Mouse (Mus musculus): ENCODE results near the gene Ppp1r3c.

Gene Ppp1r3c

DNA sequence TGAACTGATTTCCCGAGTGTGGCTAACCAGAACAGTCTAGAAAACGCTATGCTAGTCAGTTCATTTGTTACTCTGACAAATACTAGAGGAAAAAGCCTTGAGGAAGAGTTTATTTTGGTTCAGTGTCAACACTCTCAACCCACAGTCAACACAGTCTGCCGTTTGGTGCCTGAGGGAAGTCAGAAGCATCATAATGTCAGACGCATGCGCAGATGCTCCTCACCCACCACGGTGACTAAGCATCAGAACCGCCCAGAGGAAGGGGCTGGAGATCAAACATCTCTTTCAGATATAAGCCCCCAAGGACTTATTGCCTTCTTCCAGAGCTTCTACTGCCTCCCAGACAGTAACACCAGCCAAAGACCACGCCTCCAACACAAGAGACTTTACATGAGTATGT, 15.3 kb downstream of the Ppp1r3c start:
- in situ Hi-C loops (cut with MboI, MseI): no loop called here

DNA sequence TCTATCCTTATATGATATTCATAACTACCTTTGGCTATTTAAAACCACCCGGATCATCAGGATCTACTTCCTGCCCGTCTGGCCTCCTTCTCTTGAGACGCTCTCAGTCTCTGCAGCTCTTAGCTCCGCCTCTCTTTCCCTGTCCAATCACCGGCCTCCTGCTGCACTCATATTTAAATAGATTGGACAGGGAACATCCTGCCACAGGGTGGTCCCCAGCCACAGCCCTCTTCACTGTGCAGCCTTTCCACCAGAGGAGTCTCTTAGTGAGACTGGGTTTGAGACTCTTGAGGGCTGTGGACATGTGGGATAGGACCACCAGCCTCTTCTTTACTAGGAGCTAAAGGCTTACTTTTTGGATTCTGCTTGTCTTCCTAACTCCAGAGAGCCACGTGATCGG, 20.2 kb downstream of the Ppp1r3c start:
- in situ Hi-C loops (cut with MboI, MseI): no loop called here

DNA sequence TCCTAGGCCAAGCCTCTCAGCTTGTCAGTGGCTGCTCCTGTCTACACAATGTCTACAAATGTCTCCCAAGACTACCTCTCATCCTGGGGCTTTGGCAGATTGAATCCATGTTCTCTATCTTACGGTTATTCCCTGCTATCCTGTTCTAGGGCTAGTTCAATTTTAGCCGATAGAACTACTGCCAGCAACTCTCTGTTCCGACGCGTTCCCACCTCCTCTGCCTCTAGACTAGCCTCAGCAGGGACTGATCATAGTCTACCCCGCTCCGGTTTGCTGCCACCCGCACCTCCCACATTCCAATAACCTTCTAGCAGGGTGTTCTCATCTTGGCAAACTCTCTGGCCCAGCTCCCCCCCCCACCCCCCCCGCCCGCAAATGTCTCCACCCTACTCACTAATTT, 20.9 kb downstream of the Ppp1r3c start:
- in situ Hi-C loops (cut with MboI, MseI): no loop called here

DNA sequence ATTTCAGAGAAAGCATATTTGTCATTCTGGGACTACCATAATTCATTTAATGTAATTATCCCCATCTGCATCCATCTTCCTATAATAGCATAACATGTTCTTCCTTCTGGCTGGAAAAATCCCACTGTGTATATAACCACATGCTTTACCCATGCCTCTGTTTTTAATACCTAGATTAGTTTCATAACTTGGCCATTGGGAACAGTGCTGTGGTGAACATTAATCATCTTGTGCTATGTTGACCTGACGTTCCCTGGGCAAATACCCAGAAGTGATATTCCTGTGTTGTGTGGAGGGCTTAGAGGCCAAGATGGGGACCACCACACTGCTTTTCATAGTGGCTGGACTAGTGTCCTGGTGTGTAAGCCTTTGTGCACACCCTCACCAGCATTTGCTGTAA, 22.0 kb downstream of the Ppp1r3c start:
- in situ Hi-C loops (cut with MboI, MseI): no loop called here

DNA sequence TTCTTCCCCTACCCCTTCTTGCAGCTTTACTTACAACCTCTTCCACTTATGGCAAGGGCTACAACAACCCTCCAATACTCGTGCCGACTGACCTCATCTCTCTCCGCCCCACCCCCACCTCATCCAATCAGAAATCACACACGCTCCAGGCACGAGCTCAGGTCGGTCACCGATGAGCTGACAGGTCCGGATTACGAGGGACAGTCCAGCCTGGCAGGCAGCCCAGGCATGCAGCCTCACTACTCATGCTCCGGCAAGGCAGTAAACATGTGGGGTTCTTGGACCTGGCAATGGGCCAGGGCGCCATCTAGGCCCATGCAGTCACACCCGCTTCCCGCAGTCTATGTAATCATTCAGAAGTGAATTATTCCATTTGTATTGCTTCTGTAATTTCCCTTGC, 23.4 kb downstream of the Ppp1r3c start:
- in situ Hi-C loops (cut with MboI, MseI): no loop called here

DNA sequence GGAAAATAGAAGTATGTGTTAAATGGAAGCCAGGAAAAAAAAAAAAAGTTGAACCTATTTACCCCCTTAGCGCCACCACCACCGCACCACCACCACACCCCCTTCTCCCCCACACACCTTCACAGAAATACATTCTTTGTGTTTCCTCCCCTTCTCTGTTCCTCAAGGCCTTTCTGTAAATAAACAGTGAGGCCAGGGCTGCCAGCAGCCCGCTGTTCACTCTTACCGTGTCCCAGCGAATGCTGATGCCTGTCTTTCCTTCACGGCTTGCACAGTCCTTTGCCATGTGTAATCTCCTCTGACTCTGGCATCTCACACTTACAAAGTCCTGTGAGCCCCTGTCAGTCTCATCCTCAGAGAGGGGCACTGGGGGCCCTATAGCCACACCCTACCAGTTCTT, 30.3 kb downstream of the Ppp1r3c start:
- in situ Hi-C loops (cut with MboI, MseI): no loop called here

DNA sequence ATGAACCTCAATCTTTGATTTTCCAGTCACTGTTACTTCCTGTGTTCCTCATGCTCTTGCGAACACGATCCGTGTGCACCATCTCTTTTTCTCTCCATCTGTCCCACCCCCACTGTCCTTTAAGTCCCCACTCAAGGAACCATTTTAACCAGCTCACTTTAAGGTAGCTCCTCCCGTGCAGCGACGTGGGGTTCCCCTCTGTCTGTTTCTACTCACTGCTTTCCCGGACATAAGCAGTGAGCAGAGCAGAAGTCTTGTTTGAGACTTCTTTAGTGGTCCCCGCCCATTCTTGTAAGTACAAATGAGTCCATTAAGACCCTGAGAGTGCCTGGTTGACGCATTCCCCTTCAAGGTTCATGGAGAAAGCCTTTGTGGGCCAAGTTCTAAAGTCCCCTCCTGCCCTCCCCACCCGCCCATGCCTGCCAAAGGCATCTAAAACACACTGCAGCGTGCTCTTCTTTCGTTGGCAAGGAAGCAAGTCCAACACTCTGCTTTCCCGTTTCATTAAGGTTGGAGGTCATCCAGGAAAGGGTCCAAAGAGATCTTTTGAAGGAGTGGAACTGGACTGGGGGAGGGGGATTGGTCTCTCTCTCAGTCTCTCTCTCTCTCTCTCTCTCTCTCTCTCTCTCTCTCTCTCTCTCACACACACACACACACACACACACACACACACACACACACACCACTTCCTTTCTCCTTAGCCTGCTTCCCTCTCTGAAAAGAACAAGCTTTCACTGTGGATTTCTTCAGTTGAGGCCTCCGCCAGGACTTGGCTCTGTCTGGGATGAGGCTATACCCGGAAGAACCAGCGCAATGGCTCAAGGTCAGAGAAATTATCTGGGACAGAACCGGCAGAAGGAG, 30.9 kb downstream of the Ppp1r3c start:
- in situ Hi-C loops (cut with MboI, MseI): no loop called here

DNA sequence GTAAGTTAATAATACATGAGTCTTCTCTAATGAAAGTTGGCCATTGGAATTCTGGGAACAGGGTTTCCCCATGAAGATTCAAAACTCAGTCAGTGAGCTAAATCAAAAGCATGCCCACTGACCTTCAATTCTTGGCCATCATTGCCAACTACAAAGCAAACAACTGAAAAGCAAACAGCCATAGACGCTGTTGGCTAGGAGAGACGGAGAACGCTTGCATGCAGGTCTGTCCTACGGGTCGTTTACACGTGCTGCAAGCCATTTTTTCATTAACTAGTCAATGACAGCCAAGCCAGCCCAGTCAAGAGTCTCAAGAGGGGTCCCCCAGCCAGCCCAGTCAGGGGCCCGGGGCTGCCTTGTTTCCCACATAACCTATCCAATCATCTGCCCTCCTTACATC, 31.7 kb downstream of the Ppp1r3c start:
- in situ Hi-C loops (cut with MboI, MseI): no loop called here

DNA sequence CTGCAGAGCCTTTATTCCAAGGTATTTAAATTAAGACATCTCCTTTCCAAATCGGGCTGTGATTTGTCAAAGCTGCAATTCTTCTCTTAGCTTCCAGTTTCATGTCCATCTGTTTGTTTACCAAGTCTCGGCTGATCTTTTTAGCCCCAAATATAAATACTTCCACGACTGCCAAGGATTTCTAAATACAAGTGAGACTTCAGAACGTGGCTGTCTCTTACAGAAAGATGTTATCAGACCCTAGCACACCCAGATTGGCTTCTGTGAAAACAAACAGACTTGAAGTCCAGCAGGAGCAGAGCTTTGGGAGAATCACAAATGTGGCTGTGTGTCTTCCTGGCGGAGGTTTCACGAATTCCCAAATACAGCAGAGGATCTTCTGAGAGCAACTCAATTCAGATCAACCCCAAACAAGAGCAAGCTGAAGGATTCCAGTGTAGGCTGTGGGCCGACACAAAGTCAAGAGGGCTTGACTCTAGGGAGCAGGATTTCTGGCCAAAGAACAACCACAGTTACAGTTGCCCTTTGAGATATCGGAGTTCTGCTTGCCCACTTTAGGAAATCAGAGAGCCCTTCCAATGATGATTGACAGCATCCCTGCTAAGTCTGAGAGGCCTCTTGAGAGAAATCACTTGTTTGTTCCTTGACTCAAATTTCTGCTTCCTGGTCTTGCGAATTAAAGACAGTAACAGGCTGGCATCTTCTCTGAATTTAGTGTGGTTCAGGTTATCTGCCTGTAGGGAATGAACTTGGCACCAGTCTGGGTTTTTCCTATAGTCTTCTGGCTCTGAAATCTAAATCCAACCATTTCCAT, 34.4 kb downstream of the Ppp1r3c start:
- in situ Hi-C loops (cut with MboI, MseI): no loop called here

DNA sequence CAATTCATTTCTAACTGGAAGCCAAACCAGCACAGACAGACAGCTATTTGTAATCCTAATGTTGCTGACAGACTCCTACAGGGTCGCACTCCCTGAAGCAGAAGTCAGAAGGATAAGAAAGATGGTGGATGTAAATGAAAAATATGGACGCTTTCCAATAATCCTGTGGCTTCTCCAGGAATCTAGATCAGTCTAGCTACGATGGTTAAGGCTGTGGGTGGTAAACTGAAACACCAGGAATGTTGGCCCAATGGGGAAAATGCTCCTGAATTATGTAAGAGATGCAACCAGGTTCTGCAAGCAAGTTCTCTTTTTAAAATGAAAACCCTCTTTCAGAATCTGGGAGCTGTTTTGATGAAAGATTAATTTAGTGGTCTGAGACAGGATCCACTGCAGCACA, 35.1 kb downstream of the Ppp1r3c start:
- in situ Hi-C loops (cut with MboI, MseI): no loop called here

DNA sequence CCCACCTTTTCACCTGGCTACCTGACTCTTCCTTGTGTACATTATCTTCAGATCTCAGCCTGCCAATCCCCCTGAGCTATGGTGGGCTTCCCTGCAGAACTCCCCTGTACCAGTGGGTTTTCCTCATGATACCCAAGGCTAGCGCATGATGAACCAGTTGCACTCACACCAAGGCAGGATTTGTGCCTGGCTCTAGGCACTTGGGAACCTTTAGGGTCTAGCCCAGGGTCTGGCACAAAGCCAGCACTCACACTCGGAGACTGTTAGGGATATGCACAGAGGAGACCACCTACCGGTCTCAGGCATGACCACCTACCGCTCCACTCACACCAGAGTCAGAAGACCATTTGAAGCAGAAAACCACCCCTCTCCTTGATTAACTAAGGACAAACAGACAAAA, 35.5 kb downstream of the Ppp1r3c start:
- in situ Hi-C loops (cut with MboI, MseI): no loop called here

DNA sequence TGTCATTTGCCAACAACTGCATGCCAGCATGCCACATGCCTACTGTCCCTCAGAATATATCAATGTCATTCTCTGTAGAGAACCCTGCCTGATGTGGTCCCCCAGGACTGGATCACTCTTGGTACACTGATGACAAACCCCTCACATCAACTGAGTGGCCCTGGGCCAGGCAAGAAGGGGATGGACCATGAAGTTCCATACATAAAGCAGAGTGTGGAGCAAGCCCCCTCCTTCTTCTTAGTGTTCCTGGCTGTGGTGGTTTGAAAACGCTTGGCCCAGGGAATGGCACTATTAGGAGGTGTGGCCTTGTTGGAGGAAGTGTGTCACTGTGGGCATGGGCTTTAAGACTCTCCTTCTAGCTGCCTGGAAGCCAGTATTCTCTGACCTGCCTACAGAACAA, 37.3 kb downstream of the Ppp1r3c start:
- in situ Hi-C loops (cut with MboI, MseI): no loop called here

DNA sequence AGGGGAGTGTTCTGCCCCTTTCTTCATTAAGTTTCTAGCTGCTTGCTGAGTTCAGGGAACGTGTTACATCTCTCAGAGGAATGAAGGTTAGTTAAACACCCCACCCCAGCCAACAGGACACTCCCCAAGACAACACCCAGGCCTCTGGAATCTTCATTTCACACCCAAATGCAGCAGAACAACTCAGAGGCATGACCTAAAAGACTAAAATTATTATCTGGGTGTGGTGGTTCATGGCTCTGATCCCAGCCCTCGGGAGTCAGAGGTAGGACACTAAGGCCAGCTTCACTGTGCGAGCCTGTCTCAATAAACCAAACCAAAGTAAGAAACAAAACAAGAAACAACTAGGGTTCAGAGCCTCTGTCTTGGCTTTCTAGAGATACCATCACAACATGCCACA, 38.3 kb downstream of the Ppp1r3c start:
- in situ Hi-C loops (cut with MboI, MseI): no loop called here

DNA sequence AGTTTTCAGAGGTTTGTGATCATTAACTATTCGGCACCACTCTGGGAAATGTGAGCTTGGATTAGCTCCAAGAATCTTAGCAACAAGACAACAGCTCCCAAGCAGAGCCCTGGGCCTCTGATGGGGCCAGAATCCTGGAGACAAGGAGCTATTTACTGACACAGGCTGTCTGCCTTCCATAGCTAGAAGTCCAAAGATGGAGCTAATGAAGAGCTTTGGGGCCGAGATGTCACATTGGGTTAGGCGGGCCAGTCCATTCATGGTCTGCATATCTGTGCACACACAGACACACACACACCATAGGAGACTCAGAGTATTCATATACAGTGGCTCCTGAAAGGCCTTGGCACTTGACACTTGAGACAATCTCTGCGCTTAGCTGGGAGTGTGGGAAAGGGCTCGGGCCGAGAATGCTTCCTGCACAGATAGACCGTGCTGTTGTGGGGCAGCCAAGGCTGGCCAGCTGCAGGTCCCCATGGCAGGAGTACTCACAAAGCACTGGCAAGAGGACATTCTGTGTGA, 39.8 kb downstream of the Ppp1r3c start:
- in situ Hi-C loops (cut with MboI, MseI): no loop called here

DNA sequence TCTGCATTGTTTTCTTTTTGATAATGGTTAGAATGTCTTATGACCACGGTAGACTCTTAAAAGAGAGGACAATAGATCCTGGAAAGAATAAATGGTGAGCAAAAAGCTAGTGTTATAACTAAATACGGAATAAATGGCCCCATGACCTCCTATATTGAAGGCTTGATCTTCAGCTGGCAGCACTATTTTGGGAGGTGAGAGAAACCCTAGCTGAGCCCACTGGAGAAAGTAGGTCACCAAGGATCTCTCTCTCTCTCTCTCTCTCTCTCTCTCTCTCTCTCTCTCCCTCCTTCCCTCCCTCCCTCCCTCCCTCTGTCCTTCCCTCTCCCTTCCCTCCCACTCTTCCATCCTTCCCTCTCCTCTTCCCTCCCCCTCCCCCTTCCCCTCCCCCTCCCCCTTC, 42.9 kb downstream of the Ppp1r3c start:
- in situ Hi-C loops (cut with MboI, MseI): no loop called here

DNA sequence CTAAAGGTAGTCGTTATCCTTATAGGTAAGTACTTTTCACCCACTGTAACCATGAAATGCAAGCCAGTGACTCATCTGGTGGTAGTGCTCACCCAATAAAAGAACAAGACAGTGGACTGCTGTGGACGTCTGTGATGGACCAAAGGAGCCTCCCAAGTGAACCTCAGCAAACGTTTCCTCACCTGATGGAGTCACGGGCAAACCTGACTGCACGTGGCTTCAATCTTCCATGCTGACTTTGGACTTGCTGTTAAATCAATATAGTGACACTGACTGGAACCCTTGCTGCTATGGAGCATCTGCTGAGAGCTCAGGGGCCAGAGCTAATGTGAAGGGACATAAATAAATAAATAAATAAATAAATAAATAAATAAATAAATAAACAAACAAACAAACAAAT, 44.5 kb downstream of the Ppp1r3c start:
- in situ Hi-C loops (cut with MboI, MseI): no loop called here

DNA sequence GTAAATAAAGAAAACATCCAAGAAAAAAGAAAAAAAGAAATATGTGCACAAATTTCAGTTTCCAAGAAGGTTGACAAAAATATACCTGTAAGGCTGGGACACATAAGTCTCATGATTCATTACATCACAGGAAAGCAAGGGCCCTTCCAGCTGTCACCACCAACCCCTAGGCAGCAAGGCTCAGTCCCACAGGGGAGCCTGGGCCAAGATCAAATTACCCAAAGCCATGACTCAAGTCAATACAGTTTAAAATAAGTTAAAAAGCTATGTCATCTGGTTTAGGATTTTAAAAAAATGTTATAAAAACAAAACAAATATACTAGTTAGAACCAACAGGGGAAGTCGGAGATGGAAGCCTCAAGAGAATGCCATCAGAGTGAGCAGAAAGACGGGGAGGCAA, 45.2 kb downstream of the Ppp1r3c start:
- in situ Hi-C loops (cut with MboI, MseI): no loop called here

DNA sequence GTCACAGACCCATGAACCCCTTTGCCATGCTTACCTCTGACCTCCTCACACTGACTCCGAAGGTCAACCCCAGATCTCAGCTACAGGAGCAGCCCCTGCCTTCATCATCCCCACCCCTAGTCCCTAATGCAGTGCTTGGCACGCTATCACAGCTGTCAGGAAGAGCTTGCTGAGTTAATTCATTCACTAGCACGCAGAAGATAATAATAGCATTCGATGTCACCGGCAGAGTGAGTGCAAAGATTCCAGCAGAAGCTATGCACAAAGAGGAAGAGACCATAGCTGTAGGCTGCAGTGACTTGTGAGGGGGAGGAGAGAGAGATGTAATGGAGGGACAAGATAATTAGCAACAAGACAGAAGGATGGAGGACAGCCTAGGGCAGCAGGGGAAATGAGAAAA, 47.2 kb downstream of the Ppp1r3c start:
- in situ Hi-C loops (cut with MboI, MseI): no loop called here

DNA sequence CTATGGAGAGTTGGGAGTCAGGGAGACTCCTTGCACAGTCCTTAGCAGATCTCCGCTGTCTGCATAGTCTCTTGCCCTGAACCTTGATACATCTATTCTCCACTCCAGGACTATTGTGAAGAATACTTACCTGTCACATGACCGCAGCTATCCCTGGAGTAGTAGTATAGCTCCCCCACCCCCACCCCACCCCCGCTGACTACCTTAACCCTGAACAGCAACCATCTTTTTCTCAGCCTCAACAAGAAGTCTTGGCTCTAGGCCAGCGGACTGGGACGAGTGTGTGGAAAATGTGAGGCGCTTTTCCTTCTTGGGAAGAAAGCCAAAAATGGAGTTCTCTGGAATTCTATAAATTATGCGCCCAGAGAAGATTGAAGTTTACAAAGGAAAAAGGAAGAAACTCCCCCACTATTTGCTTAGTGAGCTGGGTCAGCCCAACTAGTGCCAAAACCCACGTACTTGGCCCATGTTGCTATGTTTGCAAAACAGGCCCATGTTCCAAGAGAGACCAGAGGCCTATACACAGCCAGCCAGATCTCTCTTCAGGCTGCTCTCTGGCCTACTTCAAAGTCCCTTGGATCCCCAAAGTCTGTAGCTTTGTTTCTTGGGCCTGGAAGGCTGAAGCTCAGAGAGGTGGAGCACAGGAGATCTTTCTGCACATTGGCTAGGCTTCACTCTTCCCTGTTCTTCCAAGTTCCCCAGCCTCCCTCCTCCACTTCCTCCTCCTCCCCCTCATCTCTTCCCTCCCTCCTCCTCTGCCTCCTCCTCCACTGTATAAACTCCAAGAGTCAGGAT, 48.4 kb downstream of the Ppp1r3c start:
- in situ Hi-C loops (cut with MboI, MseI): no loop called here

DNA sequence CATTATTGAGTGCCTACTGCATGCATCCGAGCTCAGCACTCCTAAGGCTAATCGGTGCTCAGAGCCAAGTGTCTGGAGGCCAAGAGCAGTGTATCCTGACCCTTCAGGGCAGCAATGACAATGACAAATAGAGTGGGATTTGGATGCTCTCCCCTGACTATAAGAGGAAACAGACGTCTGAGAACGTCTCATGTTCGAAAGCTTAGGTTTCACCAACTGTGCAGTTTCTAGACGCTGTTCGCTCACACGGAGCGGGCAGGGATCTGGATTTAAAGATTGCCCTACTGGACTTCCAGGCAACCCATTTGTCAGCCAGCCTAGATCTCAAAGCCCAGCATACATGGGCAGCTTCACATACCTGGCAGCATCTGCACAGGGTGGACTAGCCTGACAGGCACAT, 49.4 kb downstream of the Ppp1r3c start:
- in situ Hi-C loops (cut with MboI, MseI): no loop called here

DNA sequence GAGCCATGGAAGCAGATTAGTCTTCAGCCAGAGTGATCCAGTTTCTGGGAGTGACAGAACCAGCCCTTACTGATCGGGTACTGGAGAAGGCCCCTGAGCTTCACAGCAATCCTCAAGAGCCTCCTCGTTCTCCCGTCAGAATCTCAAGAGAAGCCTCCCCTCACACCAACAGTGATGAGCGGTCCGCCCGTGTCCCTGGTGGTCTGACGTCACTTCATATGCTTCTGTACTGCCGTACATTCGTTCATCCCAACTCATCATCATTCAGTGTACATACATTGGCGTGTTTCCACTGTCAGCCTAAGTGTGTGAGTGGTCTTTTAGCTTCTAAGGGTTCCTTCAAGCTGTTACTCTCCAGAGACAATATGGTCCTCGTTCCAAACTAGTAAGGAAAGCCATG, 50.4 kb downstream of the Ppp1r3c start:
- in situ Hi-C loops (cut with MboI, MseI): no loop called here

DNA sequence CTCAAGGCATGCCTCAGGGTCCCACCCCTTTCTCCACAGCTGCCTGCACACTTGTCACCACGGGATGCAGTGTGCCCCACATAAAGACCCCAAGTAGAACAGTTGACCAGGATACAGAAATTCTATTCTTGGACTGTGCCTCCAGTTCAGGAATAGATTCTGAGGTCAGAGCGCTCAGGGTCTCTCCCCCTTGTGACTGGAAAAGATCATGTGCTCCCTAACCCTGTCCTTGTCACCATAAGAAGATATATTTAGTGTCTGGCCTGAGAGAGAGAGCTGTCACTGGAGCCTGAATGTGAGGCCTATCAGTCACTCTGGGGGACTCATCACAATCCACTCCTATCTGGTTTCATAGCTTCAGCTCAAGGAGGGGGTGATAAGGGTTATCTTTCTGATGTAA, 53.9 kb downstream of the Ppp1r3c start:
- in situ Hi-C loops (cut with MboI, MseI): no loop called here
